Mouse (Mus musculus) regulatory T cell (primary cell): Measurements from ENCODE around the gene Olfr1061.
"Not testable (repeated sequence)": the region's sequence is repeated elsewhere in the genome, so short reads cannot be mapped to it uniquely, and the experiment has no call there.

Experiments
- in situ Hi-C: fragments of 300-600 bp; cut with MboI, MseI; formaldehyde crosslinking; loops from one replicate; pipeline ENCODE4 v1.15.1; 2025; ENCODE audit warnings: high pct_unique_total_duplicates

Olfr1061 gene

GRCm38 (mm10) chr2:86413950-86414349 lies at the start of gene Olfr1061:
TSS of gene Olfr1061 (minus strand) at chr2:86414050.
- in situ Hi-C loops: no loop called here

DNA sequence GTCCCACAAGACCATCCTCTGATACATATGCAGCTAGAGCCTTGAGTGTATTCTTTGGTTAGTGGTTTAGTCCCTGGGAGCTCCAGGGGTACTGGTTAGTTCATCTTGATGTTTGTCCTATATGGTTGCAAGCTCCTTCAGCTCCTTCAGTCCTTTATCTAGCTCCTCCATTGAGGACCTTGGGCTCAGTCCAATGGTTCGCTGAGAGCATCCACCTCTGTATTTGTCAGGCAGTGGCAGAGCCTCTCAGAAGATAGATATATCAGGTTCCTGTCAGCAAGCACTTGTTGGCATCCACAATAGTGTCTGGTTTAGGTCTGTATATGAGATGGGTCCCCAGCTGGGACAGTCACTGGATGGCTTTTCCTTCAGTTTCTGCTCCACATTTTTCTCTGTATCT lies 46.6 kb upstream of the Olfr1061 start:
- in situ Hi-C loops: no loop called here

DNA sequence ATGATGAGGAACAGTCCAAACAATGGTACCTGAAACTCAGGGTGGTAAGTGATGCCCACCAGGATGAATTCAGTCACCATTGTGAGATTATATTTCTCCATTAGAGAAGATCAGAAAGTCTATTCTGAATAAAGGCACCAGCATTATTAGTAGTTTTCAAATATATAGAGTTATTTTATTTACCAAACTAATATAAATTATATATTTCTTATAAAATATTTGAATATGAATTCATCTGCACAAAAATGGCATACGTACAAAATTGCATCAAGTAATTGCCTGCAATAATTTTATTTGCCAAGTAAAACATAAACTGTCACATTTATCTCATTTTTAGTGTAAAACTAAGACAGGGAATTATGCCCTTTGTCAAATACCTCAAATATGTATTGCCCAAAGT lies 42.3 kb upstream of the Olfr1061 start, which contains the start of gene Olfr1066:
Gene Olfr1066, minus strand, starts transcription at position 101 of the 400 bp plus-strand sequence.
- in situ Hi-C loops: no loop called here

DNA sequence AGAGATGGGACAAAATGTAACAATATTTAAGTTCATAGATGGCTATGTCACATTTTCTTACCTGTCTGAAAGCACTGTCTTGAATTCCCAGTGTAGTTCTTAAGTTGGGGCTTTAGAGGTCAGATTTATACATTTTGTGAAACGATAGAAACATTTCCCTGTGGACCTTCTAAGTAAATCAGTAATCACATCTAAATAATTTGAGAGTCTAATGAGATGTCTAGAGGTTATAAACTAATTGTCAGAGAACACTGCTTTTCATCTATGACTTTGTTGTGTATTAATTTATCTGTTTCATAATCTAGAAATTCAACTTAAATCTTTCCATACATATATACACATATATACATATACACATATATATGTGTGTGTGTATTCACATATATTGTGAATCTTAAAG lies 36.6 kb upstream of the Olfr1061 start, which contains the start of gene Olfr1065:
Gene Olfr1065, minus strand, starts transcription at position 101 of the 400 bp plus-strand sequence.
- in situ Hi-C loops: not testable (repeated sequence)

DNA sequence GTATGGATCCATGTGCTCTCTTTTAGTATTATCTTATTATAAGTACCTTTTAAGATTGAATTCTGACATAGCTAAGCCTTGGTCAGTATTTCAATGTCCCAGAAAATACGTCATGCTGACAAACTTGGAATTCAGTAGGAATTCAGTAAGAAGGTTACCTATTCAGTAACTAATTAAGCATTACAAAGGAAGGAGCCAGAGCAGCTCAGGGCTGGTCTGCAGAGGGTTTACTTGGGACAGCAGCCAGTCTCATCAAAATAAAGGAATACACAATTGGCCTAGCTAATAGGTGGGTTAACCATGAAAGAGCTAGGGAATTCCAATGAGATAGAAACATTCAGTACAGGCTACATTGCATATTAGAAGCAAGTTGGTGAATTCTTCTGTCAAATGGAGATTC lies 28.3 kb upstream of the Olfr1061 start:
- in situ Hi-C loops: not testable (repeated sequence)

GRCm38 (mm10) chr2:86428511-86428910 lies 14.7 kb upstream of the Olfr1061 start:
- in situ Hi-C loops: not testable (repeated sequence)

GRCm38 (mm10) chr2:86426649-86427048 lies 12.8 kb upstream of the Olfr1061 start, which contains the start of gene Olfr1062:
TSS of gene Olfr1062 (minus strand) at chr2:86426749.
- in situ Hi-C loops: not testable (repeated sequence)

DNA sequence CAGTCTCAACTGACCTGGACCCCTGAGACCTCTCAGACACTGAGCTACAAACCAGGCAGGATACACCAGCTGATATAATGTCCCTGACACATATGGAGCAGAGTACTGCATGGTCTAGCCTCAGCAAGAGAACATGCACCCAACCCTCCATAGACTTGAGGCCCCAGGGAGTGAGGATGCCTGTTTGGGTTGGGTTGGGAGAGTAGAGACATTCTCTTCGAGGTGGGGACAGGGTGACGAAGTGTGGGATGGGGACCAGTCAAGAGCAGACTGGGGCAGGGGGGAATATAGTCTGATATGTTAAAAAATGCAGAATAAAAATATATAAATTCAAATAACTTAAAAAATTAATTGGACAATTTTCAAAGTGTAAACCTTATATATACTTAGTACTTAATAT lies 18.7 kb downstream of the Olfr1061 start:
- in situ Hi-C loops: no loop called here

GRCm38 (mm10) chr2:86388461-86388860 lies 25.4 kb downstream of the Olfr1061 start, which contains the start of gene Olfr1058:
TSS of gene Olfr1058 (minus strand) at chr2:86388561.
- in situ Hi-C loops: not testable (repeated sequence)

- in situ Hi-C loops: no loop called here
These were observed 35.6 kb downstream of the Olfr1061 start, which contains the start of gene Olfr1057 for GRCm38 (mm10) chr2:86378293-86378692. TSS of gene Olfr1057 (minus strand) at chr2:86378393.

DNA sequence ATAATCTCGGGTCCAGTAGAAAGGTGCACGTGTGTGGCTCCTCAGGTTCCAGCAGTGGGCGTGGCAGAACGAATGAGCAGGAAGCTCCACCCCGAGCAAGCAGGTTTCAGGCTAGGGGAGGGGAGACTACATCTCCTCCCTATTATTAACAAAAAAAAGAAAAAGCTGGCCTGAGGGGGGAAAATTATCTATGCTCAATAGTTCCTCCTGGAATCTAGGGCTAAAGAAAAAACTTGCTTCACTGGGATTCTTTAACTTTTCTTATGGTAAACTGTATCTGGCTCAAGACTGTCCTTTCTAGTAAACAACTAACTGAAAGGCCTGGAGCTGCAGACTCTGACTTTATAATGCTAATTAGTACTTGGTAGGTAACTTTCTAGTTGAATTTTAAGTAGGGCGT lies 47.5 kb downstream of the Olfr1061 start:
- in situ Hi-C loops: not testable (repeated sequence)
